Mouse (Mus musculus) hindbrain, embryonic 11.5 days (tissue): ENCODE results near the gene Shld1. TPM values are rescaled to one million over a fixed set of nuclear protein-coding genes. Genes with fewer than 3 reads are reported as not detected.

Source experiments
- ATAC-seq: fragments of 200-750 bp; cut with Nextera tagmentation; 2 replicates; pipeline ENCODE4 v1.8.0; 2017; ENCODE audit warnings: mild to moderate bottlenecking, moderate TSS enrichment, moderate library complexity; ENCODE audit not compliant: low FRiP score
- DNase-seq: peaks from one replicate; pipeline ENCODE4 v3.0.0-alpha.2; 2015; ENCODE audit warnings: low spot score
- H3K27ac ChIP-seq: fragments of 300-500 bp; sonication (generic); 2 replicates; pipeline ENCODE4 v1.5.1; 2014; ENCODE audit warnings: mild to moderate bottlenecking, low read depth, low read length
- H3K27me3 ChIP-seq: fragments of 300-500 bp; sonication (generic); 2 replicates; pipeline ENCODE4 v1.6.1; 2014; ENCODE audit warnings: mild to moderate bottlenecking, low read length, moderate library complexity, mixed read lengths; ENCODE audit not compliant: control insufficient read depth, insufficient read depth
- H3K36me3 ChIP-seq: fragments of 300-500 bp; sonication (generic); 2 replicates; pipeline ENCODE4 v1.6.1; 2014; ENCODE audit warnings: mild to moderate bottlenecking, low read length, moderate library complexity, mixed read lengths; ENCODE audit not compliant: control insufficient read depth, insufficient read depth
- H3K4me1 ChIP-seq: fragments of 300-500 bp; sonication (generic); replicated peaks from 2 replicates; pipeline ENCODE4 v1.6.1; 2014; ENCODE audit warnings: low read length, mixed read lengths; ENCODE audit not compliant: control insufficient read depth, insufficient read depth
- H3K4me2 ChIP-seq: fragments of 300-500 bp; sonication (generic); replicated peaks from 2 replicates; pipeline ENCODE4 v1.6.1; 2014; ENCODE audit warnings: mild to moderate bottlenecking, low read depth, low read length
- H3K4me3 ChIP-seq: fragments of 300-500 bp; sonication (generic); 2 replicates; pipeline ENCODE4 v1.5.1; 2014; ENCODE audit warnings: low read depth, low read length
- H3K9ac ChIP-seq: fragments of 300-500 bp; sonication (generic); 2 replicates; pipeline ENCODE4 v1.6.1; 2014; ENCODE audit warnings: low read depth, low read length
- H3K9me3 ChIP-seq: fragments of 300-500 bp; sonication (generic); 2 replicates; pipeline ENCODE4 v1.6.1; 2016; ENCODE audit warnings: low read length; ENCODE audit not compliant: control insufficient read depth
- WGBS: fragments of 180-500 bp; shearing (Covaris S2); extraction: QIAGEN DNeasy Blood & Tissue Kit; methylation state at CpG from one replicate; pipeline ENCODE4 v1.1.7; 2014; 5-methylcytosine and 5-hydroxymethylcytosine counted together
- polyA plus RNA-seq: library from polyadenylated mRNA; unstranded; fragments of >200 nt; fragmentation: Nextera tagmentation; extraction: Ambion mirVana; gene quantifications from 2 replicates; pipeline ENCODE4 v1.2.1, GENCODE M21; 2014

Shld1 gene
- polyA plus RNA-seq, 1 experiment from 2014 or later: 20.0 TPM

GRCm38 (mm10) chr2:132781439-132782068 is 94.8 kb downstream of the Shld1 start:
- WGBS: under 1% methylated on average over 40 of the region's 41 CpGs

GRCm38 (mm10) chr2:132784039-132784438 is 97.3 kb downstream of the Shld1 start:
- Histone ChIP-seq H3K4me2 (no peak overlapping the region), H3K27ac (no peak overlapping the region), H3K4me1 (no peaks in the 10 kb centered on the region; the same call in 1 of the 2 replicates), H3K36me3 (no peaks in the 10 kb centered on the region), H3K9ac (no peak overlapping the region), H3K4me3 (no peak overlapping the region), H3K9me3 (no peaks in the 10 kb centered on the region), H3K27me3 (no peaks in the 10 kb centered on the region)
- ATAC-seq (no peak), DNase-seq (no peak)
- WGBS: 83% methylated on average over 6 of the region's 6 CpGs

More at GRCm38 (mm10) chr2:132781439-132782068, 94.8 kb downstream of the Shld1 start:
- Histone ChIP-seq H3K4me3 (peak overlapping the region; percentile 42), H3K9me3 (no peaks in the 10 kb centered on the region), H3K4me2 (peak overlapping the region; percentile 73), H3K9ac (peak overlapping the region; percentile 69), H3K27me3 (no peaks in the 10 kb centered on the region), H3K36me3 (no peaks in the 10 kb centered on the region), H3K4me1 (no peaks in the 10 kb centered on the region; the same call in 1 of the 2 replicates), H3K27ac (peak overlapping the region; percentile 94)
- ATAC-seq (peak; percentile 98), DNase-seq (peak; percentile 93)

DNA sequence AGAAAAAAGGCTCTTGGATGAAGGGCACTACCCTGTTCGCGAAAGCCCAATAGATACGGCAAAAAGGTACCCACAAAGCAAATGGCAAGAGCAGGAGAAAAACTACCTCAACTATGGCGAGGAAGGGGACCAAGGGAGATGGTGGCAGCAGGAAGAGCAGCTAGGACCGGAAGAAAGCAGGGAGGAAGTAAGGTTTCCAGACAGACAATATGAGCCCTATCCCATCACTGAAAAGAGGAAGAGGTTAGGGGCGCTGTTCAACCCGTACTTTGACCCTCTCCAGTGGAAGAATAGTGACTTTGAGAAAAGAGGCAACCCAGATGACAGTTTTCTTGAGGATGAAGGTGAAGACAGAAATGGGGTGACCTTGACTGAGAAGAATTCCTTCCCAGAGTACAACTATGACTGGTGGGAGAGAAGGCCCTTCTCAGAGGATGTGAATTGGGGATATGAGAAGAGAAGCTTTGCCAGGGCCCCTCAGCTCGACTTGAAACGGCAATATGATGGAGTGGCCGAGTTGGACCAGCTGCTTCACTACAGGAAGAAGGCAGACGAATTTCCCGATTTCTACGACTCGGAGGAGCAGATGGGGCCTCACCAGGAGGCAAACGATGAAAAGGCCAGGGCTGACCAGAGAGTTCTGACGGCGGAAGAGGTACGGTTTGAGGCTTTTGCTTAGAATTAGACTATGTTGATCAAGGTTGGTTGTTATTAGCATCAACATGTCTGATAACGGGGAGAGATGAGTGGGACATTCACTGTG is 106.9 kb downstream of the Shld1 start:
- no peak for ATAC-seq
- Histone ChIP-seq H3K9ac (no peak overlapping the region), H3K4me2 (no peak overlapping the region), H3K27me3 (no peaks in the 10 kb centered on the region), H3K4me3 (no peak overlapping the region), H3K36me3 (no peaks in the 10 kb centered on the region), H3K27ac (no peak overlapping the region), H3K9me3 (no peaks in the 10 kb centered on the region), H3K4me1 (no peaks in the 10 kb centered on the region)
- WGBS: 88% methylated on average over 19 of the region's 19 CpGs
- DNase-seq: no peak

DNA sequence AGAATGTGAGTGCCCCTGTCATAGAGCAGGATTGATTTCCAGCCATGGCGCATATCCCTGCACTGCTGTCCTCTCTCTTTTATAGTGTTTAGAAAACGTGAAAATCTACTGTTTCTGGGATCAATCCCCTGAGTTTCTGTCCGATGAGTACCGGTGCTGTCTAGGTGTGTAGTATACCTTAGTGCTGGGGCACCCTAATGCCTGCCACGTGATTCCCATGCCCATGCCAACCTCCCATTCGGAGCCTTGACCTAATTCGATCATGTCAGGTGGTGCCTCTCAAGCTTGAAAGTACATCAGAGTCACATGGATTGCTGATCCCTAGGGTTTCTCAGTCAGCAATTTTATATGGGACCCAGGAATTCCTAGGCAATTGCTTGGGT is 107.5 kb downstream of the Shld1 start:
- Histone ChIP-seq H3K4me3 (no peak overlapping the region), H3K9ac (no peak overlapping the region), H3K9me3 (no peaks in the 10 kb centered on the region), H3K27me3 (no peaks in the 10 kb centered on the region), H3K27ac (no peak overlapping the region), H3K36me3 (no peaks in the 10 kb centered on the region), H3K4me1 (no peaks in the 10 kb centered on the region), H3K4me2 (no peak overlapping the region)
- DNase-seq: no peak
- ATAC-seq: no peak
- WGBS: 82% methylated on average over 7 of the region's 7 CpGs

Other genes with a start within 250 kb of the Shld1 start
- 48.5 and 52.1 TPM in 2 replicates for gene Gpcpd1, start 99.2 kb upstream of the Shld1 start, polyA plus RNA-seq
- gene Chgb, start 94.3 kb downstream of the Shld1 start, polyA plus RNA-seq: 23.8 and 27.5 TPM in 2 replicates
- gene Trmt6, start 129.1 kb downstream of the Shld1 start, polyA plus RNA-seq: 30.0 and 30.7 TPM in 2 replicates
- 18.8 and 23.5 TPM in 2 replicates for gene Mcm8, start 129.2 kb downstream of the Shld1 start, polyA plus RNA-seq
- 11.5 and 21.7 TPM in 2 replicates for gene Crls1, start 159.7 kb downstream of the Shld1 start, polyA plus RNA-seq
- 0.35 TPM in 1 of 2 replicates, not detected in the other for gene Lrrn4, start 194.0 kb downstream of the Shld1 start, polyA plus RNA-seq